Mouse (Mus musculus) erythroid progenitor cell, adult 5-6 weeks (primary cell): ENCODE results near the gene Sh2d5. TPM values are rescaled to one million over a fixed set of nuclear protein-coding genes. Genes with fewer than 3 reads are reported as not detected.
A peak's percentile ranks its signal among the peaks of the same experiment; 100 is the strongest.

Experiments
- ATAC-seq: replicated peaks from 2 replicates; pipeline ENCODE4 v1.8.0; 2016; ENCODE audit warnings: moderate number of reproducible peaks, mild to moderate bottlenecking, moderate TSS enrichment, inconsistent platforms; ENCODE audit not compliant: poor library complexity, low FRiP score, severe bottlenecking
- total RNA-seq, 2 experiments: library from RNA; stranded (forward) in 1 of 2; stranded (reverse) in 1 of 2; fragments of 150-400 nt in 1 of 2; fragments of 186-747, 209-891 nt in 1 of 2; gene quantifications; 2 replicates each; pipeline versions ENCODE4 v1.2.3 to v1.2.4; 2015 to 2017; ENCODE audit warnings: low replicate concordance in 2 of 2

The Sh2d5 gene
- total RNA-seq, 2 experiments from 2014 or later, result 3.8 TPM

DNA sequence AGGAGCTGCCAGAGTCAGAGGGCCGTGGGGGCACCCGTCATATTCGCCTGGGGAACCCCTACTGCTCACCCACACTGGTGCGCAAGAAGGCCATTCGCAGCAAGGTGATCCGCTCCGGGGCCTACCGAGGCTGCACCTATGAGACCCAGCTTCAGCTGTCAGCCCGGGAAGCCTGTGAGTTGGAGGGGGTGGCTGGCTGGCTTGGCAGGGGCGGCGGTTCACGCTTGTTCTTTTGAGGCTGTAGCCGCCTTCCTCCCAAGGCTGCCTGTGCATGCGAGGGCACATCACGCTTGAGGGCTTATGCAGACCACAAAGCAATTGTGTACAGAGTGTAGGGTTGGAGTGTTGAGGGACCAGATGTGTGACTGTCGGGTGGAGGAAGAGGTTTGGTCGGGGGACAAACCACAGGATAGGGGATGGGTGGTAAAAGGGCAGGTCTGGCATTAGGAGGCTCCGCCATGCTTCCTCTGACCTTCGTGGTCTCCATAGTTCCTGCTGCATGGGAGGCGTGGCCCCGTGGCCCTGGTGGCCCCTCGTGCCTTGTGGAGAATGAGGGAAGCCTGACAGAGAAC is 7.0 kb downstream of the Sh2d5 start:
- no peak for ATAC-seq

DNA sequence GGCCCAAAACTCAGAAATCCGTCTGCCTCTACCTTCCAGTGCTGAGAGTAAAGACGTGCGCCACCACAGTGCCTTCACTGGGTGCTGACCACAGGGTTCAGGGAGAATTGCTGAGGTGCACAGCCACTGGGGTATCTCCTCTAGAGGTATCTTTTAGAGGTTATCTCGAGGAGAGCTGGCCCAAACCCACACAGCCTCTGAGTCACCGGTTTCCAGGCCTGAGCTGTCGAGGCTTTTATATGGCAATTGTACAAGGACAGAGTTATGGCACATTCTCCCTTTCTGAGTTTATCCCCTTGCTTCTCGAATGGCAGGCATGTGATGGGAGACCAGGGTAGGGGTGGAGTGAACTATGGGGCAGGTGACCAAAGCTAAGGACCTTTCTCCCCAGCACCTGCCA is 8.5 kb downstream of the Sh2d5 start:
- no peak for ATAC-seq

DNA sequence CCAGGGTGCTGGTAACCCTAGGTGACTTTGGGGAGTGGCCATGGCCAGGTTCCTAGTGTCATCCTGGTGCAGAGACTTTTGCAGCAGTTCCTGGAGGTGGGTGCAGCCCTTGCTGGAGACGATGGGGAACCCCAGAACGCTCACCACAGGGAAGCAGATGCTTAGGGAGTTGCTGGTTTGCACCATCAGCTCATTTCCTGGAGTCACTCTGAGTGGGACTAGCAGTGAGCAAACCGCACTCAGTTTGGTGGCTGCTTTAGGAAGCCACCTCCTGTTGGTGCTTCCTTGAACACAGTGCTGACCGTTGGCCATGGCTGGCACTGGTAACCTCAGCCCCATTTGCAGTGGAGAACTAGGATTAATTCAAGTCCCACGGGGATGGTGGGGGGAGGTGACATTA is 9.3 kb downstream of the Sh2d5 start:
- no peak for ATAC-seq

DNA sequence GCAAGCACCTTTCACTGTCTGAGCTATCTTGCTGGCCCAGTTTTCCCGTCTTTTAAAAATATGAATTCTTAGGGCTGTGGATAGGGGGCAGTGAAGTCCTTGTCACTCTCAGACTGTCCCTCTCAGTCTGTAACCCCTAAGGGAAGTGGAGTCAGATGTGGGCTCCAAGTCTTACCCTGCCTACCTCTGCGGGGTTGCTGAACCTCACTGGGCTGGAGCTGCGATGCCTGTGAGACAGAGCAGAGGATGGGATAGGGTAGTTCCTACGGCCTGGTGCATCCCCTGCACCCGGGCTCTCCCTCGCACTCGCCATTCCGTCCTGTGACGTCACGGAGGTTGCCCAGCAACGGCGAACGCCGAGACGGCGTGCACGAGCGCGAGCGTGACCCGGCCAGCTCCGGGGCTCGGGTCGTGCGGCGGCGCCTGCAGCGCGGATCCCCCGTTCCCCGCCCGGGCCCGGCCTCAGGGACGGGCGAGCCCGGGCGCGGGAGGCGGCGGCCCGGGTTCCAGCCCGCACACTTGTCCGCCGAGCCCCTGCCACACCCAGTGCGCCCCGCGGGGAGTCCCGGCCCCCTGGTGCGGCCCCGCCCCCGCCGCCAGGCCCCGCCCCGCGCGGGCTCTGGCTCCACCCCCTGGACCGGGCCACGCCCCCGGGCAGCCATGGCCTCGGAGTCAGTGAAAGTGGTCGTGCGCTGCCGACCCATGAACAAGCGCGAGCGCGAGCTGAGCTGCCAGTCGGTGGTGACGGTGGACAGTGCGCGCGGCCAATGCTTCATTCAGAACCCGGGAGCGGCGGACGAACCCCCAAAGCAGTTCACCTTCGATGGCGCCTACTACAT is 11.9 kb downstream of the Sh2d5 start:
- ATAC-seq, result peak; percentile 48

DNA sequence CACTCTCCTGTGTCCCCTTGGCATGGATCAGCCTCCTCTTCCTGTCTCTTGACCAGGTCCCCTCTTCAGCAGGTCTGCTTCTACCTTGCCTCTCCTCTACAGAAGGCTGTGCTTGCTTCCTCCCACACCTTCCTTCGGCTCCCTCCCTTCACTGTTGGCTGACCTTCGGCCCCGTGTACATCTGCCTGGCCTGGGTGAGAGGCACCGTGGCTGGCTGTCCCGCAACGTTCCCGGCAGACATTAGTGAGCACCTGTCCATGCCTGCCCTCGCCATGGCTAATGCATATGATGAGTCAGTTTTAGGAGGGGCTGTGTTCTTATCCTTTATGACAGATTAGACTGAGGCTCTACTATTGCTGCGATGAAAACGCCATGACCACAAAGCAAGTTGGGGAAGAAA is 17.7 kb downstream of the Sh2d5 start:
- no peak for ATAC-seq

DNA sequence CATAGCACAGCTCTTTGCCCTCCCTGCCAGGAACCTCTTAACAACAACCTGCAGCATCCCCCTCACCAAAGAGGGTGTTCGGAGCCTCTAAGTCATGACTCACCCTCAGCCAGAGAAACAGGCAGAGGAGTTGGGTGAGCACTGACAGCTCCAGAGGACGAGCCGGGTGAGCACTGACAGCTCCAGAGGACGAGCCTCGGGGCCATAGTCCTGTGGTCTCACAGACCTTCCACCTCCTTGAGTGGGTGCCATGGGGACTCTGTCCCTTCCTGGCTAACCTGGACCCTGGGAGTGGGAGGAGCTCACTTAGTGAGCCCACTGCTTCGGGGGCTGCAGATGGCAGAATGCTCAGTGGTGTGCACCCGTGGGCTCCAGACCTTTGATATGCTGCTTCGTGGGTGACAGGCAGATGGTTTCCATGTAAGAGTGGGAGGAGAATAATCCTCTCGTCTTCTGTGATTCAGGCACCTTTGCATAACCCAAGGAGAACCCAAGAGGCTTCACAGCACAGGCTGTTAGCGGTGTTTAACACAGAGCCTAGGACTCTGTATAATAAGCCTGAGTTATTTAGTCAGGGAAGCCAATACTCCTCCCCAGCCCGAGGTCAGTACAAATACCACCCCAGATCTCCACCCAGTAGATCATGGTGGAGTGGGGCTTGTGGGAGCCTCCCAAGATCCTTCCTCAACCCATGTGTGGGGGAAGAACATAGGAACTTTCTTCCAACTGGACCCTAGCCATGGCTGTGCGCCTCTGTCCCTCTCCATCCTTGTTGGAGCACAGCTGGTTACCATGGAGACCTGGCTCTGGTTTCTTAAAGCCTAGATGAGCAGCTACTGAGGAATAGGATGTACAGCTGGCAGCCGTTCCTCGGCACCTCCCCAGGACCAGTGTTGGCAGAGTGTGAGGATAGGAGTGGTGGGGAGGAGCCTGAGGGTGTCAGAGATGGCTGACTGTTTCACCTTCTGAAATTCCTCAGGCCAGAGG is 22.1 kb downstream of the Sh2d5 start:
- ATAC-seq, result no peak

DNA sequence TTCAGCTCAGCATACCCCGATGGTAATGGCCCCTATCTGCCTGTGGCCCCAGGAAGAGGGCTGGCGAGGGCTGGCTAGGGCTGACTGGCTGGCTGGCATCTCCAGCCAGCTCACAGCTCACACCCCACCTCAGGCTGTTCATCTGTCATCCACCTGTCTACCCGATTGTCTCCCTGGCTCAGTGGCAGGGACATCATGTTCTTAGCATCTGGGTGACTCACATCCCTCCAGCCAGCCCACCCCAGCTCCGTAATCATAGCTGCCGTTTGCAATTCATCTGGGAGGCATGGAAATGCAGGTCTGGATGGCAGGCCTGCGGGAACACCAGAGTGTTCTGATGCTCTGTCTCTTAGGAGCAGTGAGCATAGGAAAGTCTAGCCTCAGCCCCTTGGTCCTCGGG is 28.1 kb downstream of the Sh2d5 start:
- ATAC-seq, result no peak

DNA sequence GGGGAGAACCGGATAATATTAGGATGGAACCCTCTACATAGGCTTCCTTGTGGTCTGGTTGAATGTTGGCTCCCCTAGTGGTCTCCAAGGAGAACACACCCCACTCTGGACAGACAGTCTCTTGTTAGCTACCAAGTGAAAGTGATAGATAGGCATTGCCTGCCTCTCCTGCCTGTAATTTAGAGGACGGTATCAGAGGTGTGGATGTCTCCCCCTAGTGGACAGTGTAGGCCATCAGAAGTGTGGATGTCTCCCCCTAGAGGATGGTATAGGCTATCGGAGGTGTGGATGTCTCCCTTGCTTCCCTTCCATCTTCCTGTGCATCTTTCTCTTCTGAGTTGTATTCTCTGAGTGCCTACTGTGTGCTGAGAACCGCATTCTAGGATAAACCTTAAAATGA is 32.6 kb downstream of the Sh2d5 start:
- peak; percentile 91 for ATAC-seq

DNA sequence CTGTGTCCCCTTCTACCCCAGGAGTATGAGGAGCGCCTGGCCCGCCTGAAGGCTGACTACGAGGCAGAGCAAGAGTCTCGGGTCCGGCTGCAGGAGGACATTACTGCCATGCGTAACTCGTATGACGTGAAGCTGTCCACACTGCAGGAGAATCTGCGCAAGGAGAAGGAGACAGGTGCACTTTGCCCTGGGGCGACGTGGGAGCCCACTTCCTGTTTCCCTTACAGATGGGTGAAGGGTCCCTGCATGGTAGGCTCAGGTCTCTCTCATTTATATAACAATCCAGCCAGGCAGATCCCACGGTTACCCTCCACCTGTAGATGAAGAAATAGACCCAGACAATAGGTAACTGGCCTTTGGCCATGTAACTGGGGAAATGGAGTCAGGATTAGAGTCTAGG is 36.2 kb downstream of the Sh2d5 start:
- ATAC-seq, result no peak

DNA sequence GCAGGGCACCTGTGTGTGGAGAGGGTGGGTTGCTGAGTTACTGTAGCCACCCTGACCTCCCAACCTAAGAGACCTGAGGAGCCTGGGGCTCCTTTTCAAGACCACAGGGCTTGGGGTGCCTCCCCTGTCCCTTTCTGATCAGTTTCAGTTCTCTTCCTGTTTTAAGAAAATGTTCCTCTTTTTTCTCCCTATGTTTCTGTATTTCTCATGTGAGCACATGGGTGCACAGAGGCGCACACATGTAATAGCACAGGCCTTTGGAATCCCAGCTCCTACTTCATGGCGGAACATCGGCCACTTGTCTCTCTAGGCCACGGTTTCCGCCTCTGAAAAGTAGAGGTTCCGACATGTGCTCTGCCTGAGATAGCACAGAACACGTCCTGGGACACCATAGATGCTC is 38.5 kb downstream of the Sh2d5 start:
- no peak for ATAC-seq

DNA sequence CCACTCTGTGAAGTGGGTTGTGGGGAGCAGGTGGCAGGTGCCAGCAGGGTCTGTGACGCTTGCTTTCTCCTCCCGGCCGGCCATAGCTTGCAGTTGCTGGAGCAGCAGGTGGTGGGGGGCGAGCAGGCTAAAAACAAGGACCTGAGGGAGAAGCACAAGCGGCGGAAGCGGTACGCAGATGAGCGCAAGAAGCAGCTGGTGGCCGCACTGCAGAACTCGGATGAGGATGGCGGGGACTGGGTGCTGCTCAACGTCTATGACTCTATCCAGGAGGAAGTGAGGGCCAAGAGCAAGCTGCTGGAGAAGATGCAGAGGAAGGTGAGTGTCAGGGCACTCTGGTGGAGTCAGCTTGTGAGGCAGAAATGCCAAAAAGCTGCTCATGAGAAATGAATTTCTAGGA is 41.8 kb downstream of the Sh2d5 start:
- no peak for ATAC-seq

DNA sequence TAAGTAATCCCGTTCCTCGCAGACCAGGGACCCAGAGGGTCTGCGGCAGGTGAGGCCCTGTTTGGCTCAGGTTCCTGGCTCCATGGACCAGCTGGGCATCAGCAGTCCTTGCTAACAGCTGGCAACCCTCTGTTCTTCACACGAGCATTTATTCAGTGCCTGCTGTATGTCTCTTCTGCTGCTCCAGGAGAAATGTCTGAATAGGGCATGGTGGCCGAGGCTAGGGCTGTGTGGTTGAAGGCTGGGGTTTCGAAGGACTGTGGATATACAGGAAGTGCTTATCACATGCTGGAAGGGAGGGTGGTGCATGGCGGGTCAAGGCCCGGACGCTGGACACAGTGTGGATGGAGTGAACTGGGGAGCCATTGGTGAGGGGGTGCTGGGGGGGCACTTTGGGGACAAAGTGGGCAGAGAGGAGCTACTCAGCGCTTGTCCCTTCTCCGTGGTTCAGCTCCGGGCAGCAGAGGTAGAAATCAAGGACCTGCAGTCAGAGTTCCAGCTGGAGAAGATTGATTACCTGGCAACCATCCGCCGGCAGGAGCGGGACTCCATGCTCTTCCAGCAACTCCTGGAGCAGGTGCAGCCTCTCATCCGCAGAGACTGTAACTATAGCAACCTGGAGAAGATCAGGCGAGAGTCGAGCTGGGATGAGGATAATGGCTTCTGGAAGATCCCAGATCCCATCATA is 43.2 kb downstream of the Sh2d5 start:
- no peak for ATAC-seq

DNA sequence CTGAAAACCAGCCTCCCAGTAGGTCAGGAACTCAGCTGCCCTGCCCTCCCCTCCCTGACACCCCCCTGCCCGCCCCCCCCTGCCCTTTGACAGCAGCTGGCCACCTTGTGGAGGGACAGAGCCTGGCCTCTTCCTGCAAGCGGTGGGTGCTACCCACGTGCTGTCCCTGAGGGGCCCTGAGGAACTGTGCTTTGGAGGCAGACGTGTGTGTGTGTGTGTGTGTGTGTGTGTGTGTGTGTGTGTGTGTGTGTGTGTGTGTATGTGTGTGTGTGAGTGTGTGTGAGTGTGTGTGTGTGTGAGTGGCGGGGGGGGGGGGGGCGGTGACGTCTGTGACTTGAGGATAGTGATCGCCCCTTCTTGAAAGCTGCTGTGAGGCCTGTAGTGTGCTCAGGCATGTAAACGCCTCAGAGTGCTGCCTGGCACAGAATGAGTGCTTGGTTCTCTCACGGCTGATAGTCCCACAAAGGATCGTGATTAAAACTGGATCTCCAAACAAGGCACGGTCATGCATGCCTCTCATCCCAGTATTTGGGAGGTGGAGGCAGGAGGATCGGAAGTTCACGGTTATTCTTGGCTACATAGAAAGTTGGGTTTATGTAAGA is 43.8 kb downstream of the Sh2d5 start:
- no peak for ATAC-seq

DNA sequence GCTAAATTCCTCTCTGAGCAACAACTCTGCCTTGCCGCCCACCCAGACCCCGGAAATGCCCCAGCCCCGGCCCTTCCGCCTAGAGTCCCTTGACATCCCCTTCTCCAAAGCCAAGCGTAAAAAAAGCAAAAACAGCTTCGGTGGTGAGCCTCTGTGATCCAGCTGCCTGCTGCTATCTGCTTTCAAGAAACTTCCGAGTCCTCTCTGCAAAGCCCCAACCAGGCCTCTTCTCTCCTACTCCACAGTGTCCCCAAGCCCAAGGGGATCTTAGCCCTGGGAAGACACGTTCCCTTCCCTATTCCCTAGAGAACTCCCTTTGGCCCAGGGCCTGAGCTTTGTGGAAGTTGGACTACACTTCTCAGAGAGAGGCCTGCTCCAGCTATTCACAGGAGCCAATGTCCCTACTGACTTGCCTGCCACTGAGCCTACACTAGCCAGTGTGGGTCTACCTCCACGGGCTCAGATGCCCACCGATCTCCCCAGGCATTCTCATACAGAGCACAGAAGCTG is 51.1 kb downstream of the Sh2d5 start:
- ATAC-seq, result no peak

DNA sequence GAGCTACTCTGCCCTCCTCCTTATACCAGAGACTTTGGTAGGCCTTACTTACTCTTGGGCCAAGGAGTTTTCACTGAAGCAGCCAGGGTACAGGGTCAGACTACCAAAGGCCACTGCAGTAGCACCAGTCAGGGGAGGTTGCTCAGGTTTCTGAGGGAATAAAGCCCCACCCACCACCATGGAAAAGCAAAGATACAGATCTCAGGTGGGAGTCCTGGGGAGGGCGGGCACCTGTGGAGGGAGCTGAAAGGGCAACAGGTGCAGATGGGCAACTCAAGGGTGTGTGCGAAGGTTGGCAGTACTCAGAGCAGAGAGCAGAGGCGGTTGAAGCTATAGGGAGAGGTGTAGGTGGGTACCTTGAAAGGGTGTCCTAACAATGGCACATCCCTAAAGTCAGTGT is 52.8 kb downstream of the Sh2d5 start:
- no peak for ATAC-seq

DNA sequence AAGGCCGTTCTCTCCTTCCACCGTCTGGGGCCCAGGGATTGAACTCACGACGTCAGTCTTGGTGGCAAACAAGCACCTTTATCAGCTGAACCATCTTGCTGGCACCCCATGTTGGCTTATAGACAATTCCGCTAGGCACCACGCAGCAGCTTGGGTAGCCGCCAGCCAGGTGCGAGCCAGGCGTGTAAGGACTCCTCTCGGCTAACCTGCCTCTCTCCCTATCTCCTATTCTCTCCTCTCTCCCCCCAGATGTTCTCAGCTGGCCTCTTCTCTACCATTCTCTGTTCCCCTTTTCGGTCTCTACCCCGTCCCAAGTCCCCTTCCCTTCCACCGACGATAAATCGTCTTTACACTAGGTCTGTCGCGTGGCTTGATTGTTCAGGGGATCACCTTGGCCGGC is 53.5 kb downstream of the Sh2d5 start:
- peak; percentile 8; the same call in 1 of the 2 replicates for ATAC-seq

DNA sequence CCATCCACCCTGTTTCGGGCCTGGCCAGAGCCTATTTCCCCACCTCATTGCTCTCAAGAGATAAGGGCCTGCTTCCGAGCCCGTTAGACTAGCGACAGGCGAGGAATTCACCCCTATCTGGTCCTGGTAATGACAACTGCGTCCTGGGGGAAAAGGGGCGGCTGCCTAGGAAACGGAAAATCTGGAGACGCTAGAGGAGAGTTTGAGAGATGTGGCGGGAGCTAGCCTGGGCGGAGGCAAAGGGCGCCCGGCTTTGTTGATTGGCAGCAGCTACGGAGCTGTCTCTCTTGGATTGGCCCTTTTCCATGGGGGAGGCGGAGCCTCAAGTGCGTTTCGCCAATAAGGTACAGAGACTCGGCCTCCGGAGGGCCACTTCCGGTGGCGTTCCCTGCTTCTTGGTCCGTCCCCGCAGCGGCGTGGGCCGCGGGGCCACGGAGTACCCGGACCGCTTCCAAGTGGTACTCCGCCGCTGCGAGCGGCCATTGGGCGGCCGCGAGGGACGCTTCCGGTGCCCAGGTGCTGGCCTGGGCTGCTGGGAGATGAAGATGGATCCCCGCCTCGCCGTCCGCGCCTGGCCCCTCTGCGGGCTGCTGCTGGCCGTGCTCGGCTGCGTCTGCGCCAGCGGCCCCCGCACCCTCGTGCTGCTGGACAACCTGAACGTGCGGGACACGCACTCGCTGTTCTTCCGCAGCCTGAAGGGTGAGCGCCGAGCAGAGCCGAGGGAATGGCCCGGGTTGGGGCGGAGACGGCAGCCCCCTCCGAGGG is 54.3 kb downstream of the Sh2d5 start, which contains the start of gene Ddost:
Gene Ddost (plus strand): TSS at position 391 of the 765 bp plus-strand sequence.
- ATAC-seq, result peak; percentile 96

DNA sequence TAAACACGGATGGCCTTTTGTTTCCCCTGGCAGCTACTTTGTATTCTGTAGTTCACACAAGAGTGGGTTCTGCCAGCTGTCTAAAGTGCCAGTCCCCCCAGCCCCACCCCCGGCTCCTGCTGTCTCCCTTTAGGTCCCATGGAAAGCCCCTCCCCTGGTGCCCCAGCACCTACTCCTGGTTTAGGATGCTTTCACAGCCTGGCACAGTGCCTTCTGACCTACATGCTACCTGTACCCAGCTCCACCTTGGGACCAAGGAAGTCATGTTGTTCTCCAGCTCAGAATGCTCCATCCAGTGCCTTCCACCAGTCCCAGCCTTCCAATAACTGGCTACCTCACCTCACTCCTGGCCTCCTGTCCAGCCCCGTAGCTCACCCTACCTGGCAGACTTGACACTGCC is 56.8 kb downstream of the Sh2d5 start:
- no peak for ATAC-seq

DNA sequence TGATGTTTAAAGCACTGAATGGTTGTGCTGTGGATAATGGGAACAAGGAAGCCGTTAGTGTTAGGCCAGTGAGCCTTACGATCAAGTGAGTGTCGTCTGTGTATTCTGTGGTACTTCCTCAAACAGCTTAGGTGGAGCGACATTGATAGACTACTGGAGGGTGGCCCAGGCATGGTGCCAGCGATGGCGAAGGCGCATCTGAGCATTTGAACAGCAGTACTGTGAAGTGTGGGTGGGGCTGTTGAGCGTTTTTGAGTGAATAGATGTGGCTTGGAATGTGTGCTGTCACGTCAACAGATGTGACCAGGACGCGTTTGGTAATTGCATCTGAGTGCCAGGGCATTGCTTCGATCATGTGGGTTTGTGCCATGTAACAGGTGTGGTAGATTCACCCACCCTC is 57.5 kb downstream of the Sh2d5 start:
- no peak for ATAC-seq
